Mouse (Mus musculus) heart, postnatal 0 days (tissue): ENCODE results near the gene Hrh2. TPM values are rescaled to one million over a fixed set of nuclear protein-coding genes. Genes with fewer than 3 reads are reported as not detected.

Source experiments
- ATAC-seq: fragments of 200-750 bp; cut with Nextera tagmentation; 2 replicates; pipeline ENCODE4 v1.8.0; 2017; ENCODE audit warnings: low read depth, moderate number of reproducible peaks, moderate library complexity; ENCODE audit not compliant: insufficient read depth
- DNase-seq: peaks from one replicate; pipeline ENCODE4 v3.0.0-alpha.2; 2016; ENCODE audit warnings: low spot score
- H3K27ac ChIP-seq: fragments of 300-500 bp; sonication (generic); 2 replicates; pipeline ENCODE4 v1.5.1; 2014; ENCODE audit warnings: low read depth, mild to moderate bottlenecking
- H3K27me3 ChIP-seq: fragments of 300-500 bp; sonication (generic); 2 replicates; pipeline ENCODE4 v1.6.1; 2014; ENCODE audit warnings: low read length, mixed read lengths; ENCODE audit not compliant: control insufficient read depth, insufficient read depth
- H3K36me3 ChIP-seq: fragments of 300-500 bp; sonication (generic); replicated peaks from 2 replicates; pipeline ENCODE4 v1.6.1; 2014; ENCODE audit warnings: low read length, mixed read lengths; ENCODE audit not compliant: control insufficient read depth, insufficient read depth
- H3K4me1 ChIP-seq: fragments of 300-500 bp; sonication (generic); 2 replicates; pipeline ENCODE4 v1.6.1; 2014; ENCODE audit warnings: antibody characterized with exemption; ENCODE audit not compliant: control insufficient read depth, insufficient read depth
- H3K4me2 ChIP-seq: fragments of 300-500 bp; sonication (generic); 2 replicates; pipeline ENCODE4 v1.6.1; 2014; ENCODE audit warnings: low read depth, mild to moderate bottlenecking, low read length, moderate library complexity
- H3K4me3 ChIP-seq: fragments of 300-500 bp; sonication (generic); 2 replicates; pipeline ENCODE4 v1.5.1; 2014; ENCODE audit warnings: low read depth, low read length
- H3K9ac ChIP-seq: fragments of 300-500 bp; sonication (generic); replicated peaks from 2 replicates; pipeline ENCODE4 v1.6.1; 2014; ENCODE audit warnings: low read depth, low read length, mixed read lengths
- H3K9me3 ChIP-seq: fragments of 300-500 bp; sonication (generic); replicated peaks from 2 replicates; pipeline ENCODE4 v1.6.1; 2016; ENCODE audit warnings: low read length; ENCODE audit not compliant: control insufficient read depth
- CTCF ChIP-seq: IDR thresholded peaks from 2 replicates; pipeline ENCODE4 v1.5.1; 2016; ENCODE audit warnings: antibody characterized with exemption, control low read depth, low read depth
- EP300 ChIP-seq: IDR thresholded peaks from 2 replicates; pipeline ENCODE4 v1.6.1; 2016; ENCODE audit warnings: antibody characterized with exemption, low read depth
- WGBS: fragments of 180-500 bp; shearing (Covaris S2); extraction: QIAGEN DNeasy Blood & Tissue Kit; methylation state at CpG from one replicate; pipeline ENCODE4 v1.1.7; 2014; 5-methylcytosine and 5-hydroxymethylcytosine counted together
- polyA plus RNA-seq: library from polyadenylated mRNA; unstranded; fragments of >200 nt; fragmentation: Nextera tagmentation; extraction: Ambion mirVana; gene quantifications from 2 replicates; pipeline ENCODE4 v1.2.1, GENCODE M21; 2015
- total RNA-seq: library from RNA; depleted of rRNA; stranded (reverse); fragments of >200 nt; gene quantifications from 2 replicates; pipeline ENCODE4 v1.2.3, GENCODE M21; 2014; ENCODE audit warnings: low replicate concordance

The Hrh2 gene
- total and polyA plus RNA-seq, 2 experiments from 2014 or later, result 0.07 TPM; not detected in 1

DNA sequence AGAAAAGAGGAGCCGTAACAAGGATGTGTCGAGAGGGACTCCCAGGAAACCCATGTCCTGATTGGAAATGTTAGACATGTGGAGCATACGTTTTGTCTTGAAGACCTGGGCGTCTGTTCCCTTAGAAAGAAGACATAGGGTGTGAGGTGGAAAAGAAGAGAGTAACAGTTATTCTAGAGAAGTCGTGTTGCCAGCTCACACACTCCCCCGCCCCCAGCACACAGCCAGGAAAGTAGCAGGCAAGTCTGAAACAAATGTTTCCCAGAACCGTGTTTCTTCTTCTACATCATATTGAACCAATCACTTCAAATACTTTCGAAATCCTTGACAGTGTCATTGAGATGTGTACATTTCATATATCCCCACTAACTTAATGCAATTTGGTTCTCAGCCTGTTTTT lies 28.6 kb upstream of the Hrh2 start:
- Histone ChIP-seq H3K9me3 (no peaks in the 10 kb centered on the region), H3K4me2 (no peak overlapping the region), H3K4me3 (no peak overlapping the region), H3K27me3 (peaks cover 9% of the 10 kb centered on the region; the same call in 1 of the 2 replicates), H3K4me1 (no peaks in the 10 kb centered on the region), H3K9ac (no peak overlapping the region), H3K27ac (no peak overlapping the region), H3K36me3 (no peaks in the 10 kb centered on the region)
- no peak for TF ChIP-seq EP300
- TF ChIP-seq CTCF, result no peak
- DNase-seq, result no peak
- 77% methylated on average over 8 of the region's 8 CpGs for WGBS
- no peak for ATAC-seq

DNA sequence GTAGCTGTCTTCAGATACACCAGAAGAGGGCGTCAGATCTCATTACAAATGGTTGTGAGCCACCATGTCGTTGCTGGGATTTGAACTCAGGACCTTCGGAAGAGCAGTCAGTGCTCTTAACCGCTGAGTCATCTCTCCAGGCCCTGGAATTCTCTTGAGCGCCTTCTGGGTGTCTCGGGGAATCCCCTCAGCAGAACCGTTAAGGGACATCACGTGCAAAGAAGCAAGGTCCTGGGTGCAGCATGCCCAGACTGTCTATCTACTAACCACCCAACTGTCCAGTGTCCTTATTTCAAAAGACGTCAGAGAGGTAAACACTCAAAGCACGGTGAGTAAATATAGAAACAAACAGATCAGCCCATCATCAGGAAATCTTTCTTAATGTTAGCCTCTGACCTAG lies 27.5 kb upstream of the Hrh2 start:
- no peak for DNase-seq
- no peak overlapping the region for H3K4me2 ChIP-seq
- H3K27me3 ChIP-seq, result peaks cover 4% of the 10 kb centered on the region; the same call in 1 of the 2 replicates
- WGBS, result 79% methylated on average over 10 of the region's 10 CpGs
- no peak overlapping the region for H3K4me3 ChIP-seq
- no peak for TF ChIP-seq CTCF
- no peak for TF ChIP-seq EP300
- no peaks in the 10 kb centered on the region for H3K4me1 ChIP-seq
- no peak overlapping the region for H3K9ac ChIP-seq
- ATAC-seq, result no peak
- no peak overlapping the region for H3K27ac ChIP-seq
- no peaks in the 10 kb centered on the region for H3K36me3 ChIP-seq
- H3K9me3 ChIP-seq, result no peaks in the 10 kb centered on the region

GRCm38 (mm10) chr13:54165066-54165465 lies 26.9 kb upstream of the Hrh2 start:
- TF ChIP-seq CTCF, result no peak
- no peak for TF ChIP-seq EP300
- Histone ChIP-seq H3K9me3 (no peaks in the 10 kb centered on the region), H3K27ac (no peak overlapping the region), H3K4me3 (no peak overlapping the region), H3K4me2 (no peak overlapping the region), H3K36me3 (no peaks in the 10 kb centered on the region), H3K4me1 (no peaks in the 10 kb centered on the region), H3K27me3 (no peaks in the 10 kb centered on the region), H3K9ac (no peak overlapping the region)
- DNase-seq (no peak), ATAC-seq (no peak)
- WGBS, result 73% methylated on average over 6 of the region's 6 CpGs

- Histone ChIP-seq H3K27me3 (no peaks in the 10 kb centered on the region), H3K4me3 (no peak overlapping the region), H3K4me2 (no peak overlapping the region), H3K9ac (no peak overlapping the region), H3K9me3 (no peaks in the 10 kb centered on the region), H3K4me1 (no peaks in the 10 kb centered on the region), H3K36me3 (no peaks in the 10 kb centered on the region), H3K27ac (no peak overlapping the region)
- DNase-seq, result no peak
- ATAC-seq, result no peak
- WGBS, result 82% methylated on average over 6 of the region's 6 CpGs
- no peak for TF ChIP-seq CTCF
- TF ChIP-seq EP300, result no peak
These were observed 26.2 kb upstream of the Hrh2 start for GRCm38 (mm10) chr13:54165765-54166164.

DNA sequence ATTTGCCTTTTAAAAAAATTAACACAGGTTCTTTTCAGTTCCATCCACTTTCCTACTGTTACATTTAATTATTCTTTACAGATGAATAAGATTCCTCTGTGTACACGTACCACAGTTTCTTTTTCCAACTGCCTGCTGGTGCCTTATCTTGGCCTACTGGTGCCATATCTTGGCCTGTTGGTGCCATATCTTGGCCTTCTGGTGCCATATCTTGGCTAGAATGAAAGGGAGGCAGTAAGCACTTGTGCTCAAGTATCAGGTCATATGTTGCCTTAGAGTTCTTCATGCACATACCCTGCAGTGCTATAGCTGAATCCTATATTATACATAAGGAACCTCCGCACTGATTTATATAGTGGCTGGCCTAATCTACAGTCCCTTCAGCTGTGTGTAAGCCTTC lies 24.9 kb upstream of the Hrh2 start:
- Histone ChIP-seq H3K4me1 (no peaks in the 10 kb centered on the region), H3K27ac (no peak overlapping the region), H3K9me3 (no peaks in the 10 kb centered on the region), H3K27me3 (no peaks in the 10 kb centered on the region), H3K36me3 (no peaks in the 10 kb centered on the region), H3K4me3 (no peak overlapping the region), H3K9ac (no peak overlapping the region), H3K4me2 (no peak overlapping the region)
- 75% methylated on average over 2 of the region's 2 CpGs for WGBS
- ATAC-seq, result no peak
- DNase-seq, result no peak
- TF ChIP-seq CTCF (no peak), EP300 (no peak)

- 35% methylated on average over 8 of the region's 8 CpGs for WGBS
- H3K4me1 ChIP-seq, result no peaks in the 10 kb centered on the region
- H3K4me2 ChIP-seq, result no peak overlapping the region
- ATAC-seq, result no peak
- no peak for DNase-seq
- H3K27me3 ChIP-seq, result no peaks in the 10 kb centered on the region
- no peak overlapping the region for H3K27ac ChIP-seq
- TF ChIP-seq EP300, result no peak
- no peak for TF ChIP-seq CTCF
- no peak overlapping the region for H3K4me3 ChIP-seq
- no peak overlapping the region for H3K9ac ChIP-seq
- no peaks in the 10 kb centered on the region for H3K9me3 ChIP-seq
- no peaks in the 10 kb centered on the region for H3K36me3 ChIP-seq
These were observed 23.3 kb upstream of the Hrh2 start for GRCm38 (mm10) chr13:54168675-54169074.
